ENCODE assay signal across 12 mouse cellular contexts in genomic region chr14:78941741-78942475, GRCm38 (mm10).
A peak's percentile ranks its signal among the peaks of the same experiment; 100 is the strongest.
DNase-seq lines count a peak whose midpoint lies in the region; ATAC-seq and TF ChIP-seq lines count a peak whose summit lies in the region.
"Had no signal": no experiment of that assay in that cellular context is flagged by ENCODE, and none has a peak within 500 bp of the region (broad histone marks: within the 10 kb centered on the region; RNA-seq: fewer than 3 reads in every experiment).

No protein-coding gene starts in this region.

- peak overlapping the region; percentile 34 for H3K27ac ChIP-seq in forebrain, embryonic 14.5 days (ENCODE audit: low read depth, low read length)
- H3K27ac ChIP-seq in forebrain, embryonic 12.5 days = no peak overlapping the region
- H3K27ac ChIP-seq in stomach, embryonic 16.5 days (ENCODE audit: low read length) = no peak overlapping the region
- no peak overlapping the region for H3K27ac ChIP-seq in stomach, postnatal 0 days (replicated peaks)
- no peak overlapping the region for H3K27ac ChIP-seq in gastrocnemius, adult 2 months
- H3K27ac ChIP-seq: limb, embryonic 10.5 days had no signal

- no peak overlapping the region for H3K4me3 ChIP-seq in forebrain, embryonic 14.5 days (ENCODE audit: low read depth, low read length)
- no peak overlapping the region for H3K4me3 ChIP-seq in forebrain, embryonic 12.5 days (replicated peaks)
- no peak overlapping the region for H3K4me3 ChIP-seq in stomach, embryonic 16.5 days (replicated peaks; ENCODE audit: low read length)
- no peak overlapping the region for H3K4me3 ChIP-seq in stomach, postnatal 0 days (ENCODE audit: low read depth, low read length)
- no peak overlapping the region for H3K4me3 ChIP-seq in gastrocnemius, adult 2 months
- H3K4me3 ChIP-seq: limb, embryonic 10.5 days had no signal

- WGBS in forebrain, embryonic 14.5 days = 48% methylated on average over 11 of the region's 11 CpGs
- WGBS in forebrain, embryonic 12.5 days = 81% methylated on average over 11 of the region's 11 CpGs
- 66% methylated on average over 11 of the region's 11 CpGs for WGBS in stomach, embryonic 16.5 days
- 59% methylated on average over 11 of the region's 11 CpGs for WGBS in stomach, postnatal 0 days

- H3K9me3 ChIP-seq in forebrain, embryonic 14.5 days (replicated peaks; ENCODE audit: control insufficient read depth, low read length) = no peaks in the 10 kb centered on the region
- no peaks in the 10 kb centered on the region for H3K9me3 ChIP-seq in forebrain, embryonic 12.5 days
- no peaks in the 10 kb centered on the region for H3K9me3 ChIP-seq in stomach, embryonic 16.5 days (replicated peaks; ENCODE audit: control insufficient read depth, low read length)
- no peaks in the 10 kb centered on the region for H3K9me3 ChIP-seq in stomach, postnatal 0 days (ENCODE audit: control insufficient read depth, low read length)
- H3K9me3 ChIP-seq: limb, embryonic 10.5 days had no signal

- TF ChIP-seq CTCF in stomach, postnatal 0 days (IDR thresholded peaks at IDR 0.05; ENCODE audit: low read depth) = no peak
- no peak for TF ChIP-seq CTCF in gastrocnemius, adult 2 months (IDR thresholded peaks at IDR 0.05)

- no peaks in the 10 kb centered on the region for H3K36me3 ChIP-seq in forebrain, embryonic 14.5 days (ENCODE audit: control insufficient read depth, insufficient read depth, low read length)
- 0 out of 2 replicates have a peak, but pooled peaks cover under 1% of the 10 kb centered on the region for H3K36me3 ChIP-seq in forebrain, embryonic 12.5 days (replicated peaks)
- H3K36me3 ChIP-seq in stomach, embryonic 16.5 days (ENCODE audit: control insufficient read depth, insufficient read depth, low read length) = no peaks in the 10 kb centered on the region; the same call in 1 of the 2 replicates
- no peaks in the 10 kb centered on the region for H3K36me3 ChIP-seq in stomach, postnatal 0 days (ENCODE audit: control insufficient read depth, insufficient read depth, low read length)

- H3K4me2 ChIP-seq in forebrain, embryonic 14.5 days (ENCODE audit: low read length) = no peak overlapping the region
- H3K4me2 ChIP-seq in forebrain, embryonic 12.5 days = no peak overlapping the region
- no peak overlapping the region for H3K4me2 ChIP-seq in stomach, embryonic 16.5 days (ENCODE audit: low read depth, low read length)
- no peak overlapping the region for H3K4me2 ChIP-seq in stomach, postnatal 0 days (replicated peaks; ENCODE audit: low read depth)

- no peaks in the 10 kb centered on the region for H3K4me1 ChIP-seq in forebrain, embryonic 14.5 days (ENCODE audit: control insufficient read depth, insufficient read depth, low read length)
- no peaks in the 10 kb centered on the region for H3K4me1 ChIP-seq in forebrain, embryonic 12.5 days
- no peaks in the 10 kb centered on the region for H3K4me1 ChIP-seq in stomach, embryonic 16.5 days (ENCODE audit: control insufficient read depth, insufficient read depth, low read length)
- no peaks in the 10 kb centered on the region for H3K4me1 ChIP-seq in stomach, postnatal 0 days (replicated peaks; ENCODE audit: control insufficient read depth, insufficient read depth)
- H3K4me1 ChIP-seq: limb, embryonic 10.5 days had no signal

- no peak for TF ChIP-seq EP300 in stomach, postnatal 0 days (optimal IDR thresholded peaks at IDR 0.05)

- H3K27me3 ChIP-seq in forebrain, embryonic 14.5 days (replicated peaks; ENCODE audit: control insufficient read depth, insufficient read depth, low read length) = no peaks in the 10 kb centered on the region
- no peaks in the 10 kb centered on the region for H3K27me3 ChIP-seq in forebrain, embryonic 12.5 days
- no peaks in the 10 kb centered on the region for H3K27me3 ChIP-seq in stomach, embryonic 16.5 days (ENCODE audit: control insufficient read depth, insufficient read depth, low read length)
- H3K27me3 ChIP-seq in stomach, postnatal 0 days (ENCODE audit: control insufficient read depth, insufficient read depth, low read length) = no peaks in the 10 kb centered on the region

- peak; percentile 82 for DNase-seq in forebrain, embryonic 14.5 days (ENCODE audit: low spot score)
- no peak for DNase-seq in stomach, postnatal 0 days (ENCODE audit: low spot score)
- peak; percentile 73 to 79 for DNase-seq in left cerebral cortex, adult 9 months (ENCODE audit: low spot score in 2 of 2)
- DNase-seq in testis, postnatal 10 days (ENCODE audit: low spot score) = no peak
- no peak for DNase-seq in gastrocnemius, adult 2 months
- DNase-seq: adrenal gland, adult 2 months; lung, adult 2 months had no signal

- ATAC-seq in forebrain, embryonic 14.5 days = peak; percentile 93
- no peak for ATAC-seq in forebrain, embryonic 12.5 days (ENCODE audit: low FRiP score)
- peak; percentile 25; the same call in 1 of the 2 replicates for ATAC-seq in stomach, embryonic 16.5 days (ENCODE audit: insufficient read depth, low FRiP score)
- ATAC-seq in stomach, postnatal 0 days (ENCODE audit: low FRiP score, low TSS enrichment) = no peak; the same call in 1 of the 2 replicates
- ATAC-seq in megakaryocyte, adult 5-6 weeks (ENCODE audit: poor library complexity, severe bottlenecking) = no peak
- ATAC-seq: inflammation-experienced regulatory T-cells, adult 6 months had no signal

- intact Hi-C loops in gastrocnemius, adult 2 months (cut with DNase I) = no loop called here

- no peak overlapping the region for H3K9ac ChIP-seq in forebrain, embryonic 14.5 days (ENCODE audit: low read length)
- no peak overlapping the region for H3K9ac ChIP-seq in forebrain, embryonic 12.5 days
- H3K9ac ChIP-seq in stomach, embryonic 16.5 days (ENCODE audit: low read length) = no peak overlapping the region
- no peak overlapping the region for H3K9ac ChIP-seq in stomach, postnatal 0 days (ENCODE audit: low read length)

Comparison
In these comparisons a context has a peak if more than half of its experiments do, and no peak if none do; other contexts are left out.
1. ATAC-seq: peak in forebrain, embryonic 14.5 days (single experiment) and stomach, embryonic 16.5 days (single experiment); none in forebrain, embryonic 12.5 days (single experiment), stomach, postnatal 0 days (single experiment) and megakaryocyte, adult 5-6 weeks (single experiment).
2. DNase-seq: peak in forebrain, embryonic 14.5 days (single experiment) and left cerebral cortex, adult 9 months (2 of 2); none in stomach, postnatal 0 days (single experiment), testis, postnatal 10 days (single experiment) and gastrocnemius, adult 2 months (single experiment).